Mouse (Mus musculus): ENCODE results near the gene Agrn. TPM values are rescaled to one million over a fixed set of nuclear protein-coding genes. Genes with fewer than 3 reads are reported as not detected.

Agrn gene
- polyA plus RNA-seq, 1 experiment, result 214 TPM

GRCm38 (mm10) chr4:156133943-156134605 is 63.2 kb downstream of the Agrn start:
- TF ChIP-seq POLR2A (IDR thresholded peaks at IDR 0.05; ENCODE audit: borderline replicate concordance, extremely low read depth, low read depth, low read length), result no peak
- no peak for TF ChIP-seq CTCF (IDR thresholded peaks at IDR 0.05; ENCODE audit: insufficient read depth, low read length)
- WGBS, result 68% methylated on average over 12 of the region's 12 CpGs
- DNase-seq, result no peak
- H3K4me3 ChIP-seq (replicated peaks; ENCODE audit: extremely low read depth, low read depth, low read length), result no peak overlapping the region
- H3K4me1 ChIP-seq (ENCODE audit: control insufficient read depth, insufficient read depth, low read length), result peaks cover 4% of the 10 kb centered on the region; the same call in 1 of the 2 replicates

GRCm38 (mm10) chr4:156133334-156133733 is 64.0 kb downstream of the Agrn start:
- no peak for TF ChIP-seq CTCF (IDR thresholded peaks at IDR 0.05; ENCODE audit: insufficient read depth, low read length)
- no peak for TF ChIP-seq POLR2A (IDR thresholded peaks at IDR 0.05; ENCODE audit: borderline replicate concordance, extremely low read depth, low read depth, low read length)
- WGBS, result 49% methylated on average over 5 of the region's 5 CpGs

GRCm38 (mm10) chr4:156130940-156131339 is 66.3 kb downstream of the Agrn start:
- Histone ChIP-seq H3K4me3 (replicated peaks; ENCODE audit: extremely low read depth, low read depth, low read length) (no peak overlapping the region), H3K4me1 (ENCODE audit: control insufficient read depth, insufficient read depth, low read length) (peaks cover 4% of the 10 kb centered on the region; the same call in 1 of the 2 replicates)
- no peak for DNase-seq
- TF ChIP-seq POLR2A (IDR thresholded peaks at IDR 0.05; ENCODE audit: borderline replicate concordance, extremely low read depth, low read depth, low read length) (no peak), CTCF (IDR thresholded peaks at IDR 0.05; ENCODE audit: insufficient read depth, low read length) (no peak)
- 81% methylated on average over 10 of the region's 10 CpGs for WGBS

More at GRCm38 (mm10) chr4:156133334-156133733, 64.0 kb downstream of the Agrn start:
- peaks cover 4% of the 10 kb centered on the region; the same call in 1 of the 2 replicates for H3K4me1 ChIP-seq (ENCODE audit: control insufficient read depth, insufficient read depth, low read length)
- DNase-seq, result no peak
- H3K4me3 ChIP-seq (replicated peaks; ENCODE audit: extremely low read depth, low read depth, low read length), result no peak overlapping the region

DNA sequence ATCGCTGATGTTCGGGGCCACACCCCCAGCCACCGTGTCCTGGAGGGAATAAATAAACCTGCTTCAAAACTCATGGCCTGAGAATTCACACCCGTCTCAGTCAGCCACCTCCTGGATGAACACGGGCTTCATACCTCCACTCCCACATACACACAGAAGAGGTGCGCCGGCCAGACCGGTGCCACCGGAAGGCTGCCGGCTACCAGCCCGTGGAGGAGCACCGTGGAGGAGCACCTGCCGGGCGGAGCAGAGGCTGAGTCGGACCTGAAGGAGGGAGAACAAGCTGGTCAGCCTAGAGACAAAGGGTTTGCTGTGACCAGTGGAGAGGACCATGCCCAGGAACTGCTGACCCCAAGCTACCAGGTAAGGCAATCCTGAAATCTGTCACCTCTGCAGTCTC is 66.9 kb downstream of the Agrn start, which contains the start of gene Rnf223:
Gene Rnf223 (plus strand): TSS at position 78 of the 400 bp plus-strand sequence.
- DNase-seq, result no peak
- WGBS, result 71% methylated on average over 15 of the region's 15 CpGs
- Histone ChIP-seq H3K4me1 (ENCODE audit: control insufficient read depth, insufficient read depth, low read length) (peaks cover 4% of the 10 kb centered on the region; the same call in 1 of the 2 replicates), H3K4me3 (replicated peaks; ENCODE audit: extremely low read depth, low read depth, low read length) (no peak within 1 kb of the TSS)
- TF ChIP-seq CTCF (IDR thresholded peaks at IDR 0.05; ENCODE audit: insufficient read depth, low read length), result no peak
- TF ChIP-seq POLR2A (IDR thresholded peaks at IDR 0.05; ENCODE audit: borderline replicate concordance, extremely low read depth, low read depth, low read length), result no peak

- H3K4me1 ChIP-seq (ENCODE audit: control insufficient read depth, insufficient read depth, low read length), result peaks cover 1% of the 10 kb centered on the region; the same call in 1 of the 2 replicates
- no peak for DNase-seq
- no peak overlapping the region for H3K4me3 ChIP-seq (replicated peaks; ENCODE audit: extremely low read depth, low read depth, low read length)
- WGBS, result 74% methylated on average over 5 of the region's 5 CpGs
- no peak for TF ChIP-seq POLR2A (IDR thresholded peaks at IDR 0.05; ENCODE audit: borderline replicate concordance, extremely low read depth, low read depth, low read length)
- TF ChIP-seq CTCF (IDR thresholded peaks at IDR 0.05; ENCODE audit: insufficient read depth, low read length), result no peak
Measured at GRCm38 (mm10) chr4:156128746-156129145, 68.5 kb downstream of the Agrn start.

DNA sequence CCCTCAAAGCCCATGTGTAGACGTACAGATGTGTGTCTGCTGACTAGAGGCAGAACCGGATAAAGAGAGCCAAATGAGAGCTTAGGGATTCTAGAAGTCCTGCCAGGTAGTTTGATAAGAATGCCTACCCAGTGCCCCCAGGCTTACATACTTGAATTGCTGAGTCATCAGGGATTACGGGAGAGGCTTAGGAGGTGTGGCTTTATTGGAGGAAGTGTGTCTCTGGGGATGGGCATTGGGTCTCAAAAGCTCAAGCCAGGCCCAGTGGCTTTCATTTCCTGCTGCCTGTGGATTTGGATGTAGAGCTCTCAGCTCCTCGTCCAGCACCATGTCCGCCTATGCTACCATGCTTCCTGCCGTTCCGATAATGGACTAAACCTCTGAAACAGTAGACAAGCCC is 70.4 kb downstream of the Agrn start:
- WGBS, result 77% methylated on average over 7 of the region's 7 CpGs
- H3K4me3 ChIP-seq (replicated peaks; ENCODE audit: extremely low read depth, low read depth, low read length), result no peak overlapping the region
- no peak for DNase-seq
- TF ChIP-seq CTCF (IDR thresholded peaks at IDR 0.05; ENCODE audit: insufficient read depth, low read length) (no peak), POLR2A (IDR thresholded peaks at IDR 0.05; ENCODE audit: borderline replicate concordance, extremely low read depth, low read depth, low read length) (no peak)
- no peaks in the 10 kb centered on the region for H3K4me1 ChIP-seq (ENCODE audit: control insufficient read depth, insufficient read depth, low read length)

GRCm38 (mm10) chr4:156125393-156125792 is 71.9 kb downstream of the Agrn start:
- WGBS, result 97% methylated on average over 6 of the region's 6 CpGs

DNA sequence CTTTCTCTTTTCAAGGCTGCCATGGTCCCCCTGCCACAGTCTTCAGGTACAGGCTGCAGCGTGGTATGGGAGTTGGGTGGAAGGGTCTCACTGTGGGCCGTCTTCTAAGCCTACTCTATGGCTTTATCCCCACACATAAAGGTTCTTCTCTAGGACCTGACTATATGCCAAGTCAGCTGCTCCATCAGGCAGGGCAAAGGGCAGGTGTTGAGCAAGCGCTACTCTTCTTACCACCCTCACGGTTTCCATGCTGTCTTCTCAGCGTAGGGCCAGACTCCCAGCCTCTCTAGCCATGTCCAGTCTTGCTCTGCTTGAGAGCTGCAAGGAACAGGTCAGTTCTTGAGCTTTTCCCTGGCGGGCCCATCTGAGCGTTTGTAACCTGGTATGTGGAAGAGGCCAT is 73.2 kb downstream of the Agrn start:
- TF ChIP-seq CTCF (IDR thresholded peaks at IDR 0.05; ENCODE audit: insufficient read depth, low read length) (no peak), POLR2A (IDR thresholded peaks at IDR 0.05; ENCODE audit: borderline replicate concordance, extremely low read depth, low read depth, low read length) (no peak)
- WGBS, result 91% methylated on average over 7 of the region's 7 CpGs
- no peak for DNase-seq
- no peak overlapping the region for H3K4me3 ChIP-seq (replicated peaks; ENCODE audit: extremely low read depth, low read depth, low read length)
- no peaks in the 10 kb centered on the region for H3K4me1 ChIP-seq (ENCODE audit: control insufficient read depth, insufficient read depth, low read length)

More at GRCm38 (mm10) chr4:156125393-156125792, 71.9 kb downstream of the Agrn start:
- Histone ChIP-seq H3K4me3 (replicated peaks; ENCODE audit: extremely low read depth, low read depth, low read length) (no peak overlapping the region), H3K4me1 (ENCODE audit: control insufficient read depth, insufficient read depth, low read length) (no peaks in the 10 kb centered on the region)
- DNase-seq, result no peak
- TF ChIP-seq CTCF (IDR thresholded peaks at IDR 0.05; ENCODE audit: insufficient read depth, low read length) (no peak), POLR2A (IDR thresholded peaks at IDR 0.05; ENCODE audit: borderline replicate concordance, extremely low read depth, low read depth, low read length) (no peak)

Other genes starting within 250 kb of the Agrn start
- gene C1qtnf12, start 235.2 kb downstream of the Agrn start, polyA plus RNA-seq (2012; rRNA removed), result 22.1 and 23.1 TPM in 2 replicates
- gene B3galt6, start 204.8 kb downstream of the Agrn start, polyA plus RNA-seq (2012; rRNA removed), result 6.1 and 7.4 TPM in 2 replicates
- 54.3 and 63.6 TPM in 2 replicates for gene Sdf4, start 204.6 kb downstream of the Agrn start, polyA plus RNA-seq (2012; rRNA removed)
- 5.4 and 7.3 TPM in 2 replicates for gene Tnfrsf4, start 183.6 kb downstream of the Agrn start, polyA plus RNA-seq (2012; rRNA removed)
- gene Tnfrsf18, start 171.3 kb downstream of the Agrn start, polyA plus RNA-seq (2012; rRNA removed), result 4.3 and 5.2 TPM in 2 replicates
- 5.8 and 7.2 TPM in 2 replicates for gene Ttll10, start 138.1 kb downstream of the Agrn start, polyA plus RNA-seq (2012; rRNA removed)
- gene 9430015G10Rik, start 87.5 kb downstream of the Agrn start, polyA plus RNA-seq (2012; rRNA removed), result 13.8 and 16.3 TPM in 2 replicates
- gene Rnf223, start 67.0 kb downstream of the Agrn start, polyA plus RNA-seq (2012; rRNA removed), result 0.32 and 2.7 TPM in 2 replicates
- gene Isg15, start 3.3 kb upstream of the Agrn start, polyA plus RNA-seq (2012; rRNA removed), result 8.1 and 12.2 TPM in 2 replicates
- gene AW011738, start 5.8 kb upstream of the Agrn start, polyA plus RNA-seq (2012; rRNA removed), result 4.6 and 5.1 TPM in 2 replicates
- 2.0 and 6.0 TPM in 2 replicates for gene Perm1, start 18.4 kb upstream of the Agrn start, polyA plus RNA-seq (2012; rRNA removed)
- gene Plekhn1, start 37.4 kb upstream of the Agrn start, polyA plus RNA-seq (2012; rRNA removed), result 61.9 and 78.1 TPM in 2 replicates
- 44.1 and 54.6 TPM in 2 replicates for gene Noc2l, start 38.5 kb upstream of the Agrn start, polyA plus RNA-seq (2012; rRNA removed)
- 0.22 and 2.9 TPM in 2 replicates for gene Samd11, start 58.2 kb upstream of the Agrn start, polyA plus RNA-seq (2012; rRNA removed)
- not detected in 2 replicates for gene Vmn2r-ps159, start 133.6 kb upstream of the Agrn start, polyA plus RNA-seq (2012; rRNA removed)

Measured in lung, adult 2 months (tissue).